Mouse (Mus musculus): ENCODE results near the gene Rasal3. TPM values are rescaled to one million over a fixed set of nuclear protein-coding genes. Genes with fewer than 3 reads are reported as not detected.

The Rasal3 gene
- polyA plus RNA-seq, 2 experiments = 1.9 to 3.0 TPM

- ATAC-seq (ENCODE audit: low FRiP score, low read depth) (no peak), DNase-seq (ENCODE audit: low spot score) (no peak)
- Histone ChIP-seq H3K9ac (ENCODE audit: low read depth, low read length, severe bottlenecking) (no peak overlapping the region), H3K27me3 (ENCODE audit: control insufficient read depth, insufficient read depth, low read length) (no peaks in the 10 kb centered on the region), H3K4me2 (replicated peaks; ENCODE audit: low read depth, low read length, severe bottlenecking) (no peak overlapping the region), H3K36me3 (ENCODE audit: control insufficient read depth, insufficient read depth, low read length) (peaks cover 35% of the 10 kb centered on the region), H3K4me1 (ENCODE audit: control insufficient read depth, insufficient read depth, low read length) (peaks cover 9% of the 10 kb centered on the region), H3K9me3 (ENCODE audit: control insufficient read depth, low read length) (no peaks in the 10 kb centered on the region), H3K4me3 (replicated peaks; ENCODE audit: low read length) (no peak overlapping the region), H3K27ac (replicated peaks; ENCODE audit: low read depth, low read length) (no peak overlapping the region)
- TF ChIP-seq POLR2A (IDR thresholded peaks at IDR 0.05; ENCODE audit: borderline replicate concordance, extremely low read depth, insufficient read depth, insufficient read length) = no peak
These were observed 51.7 kb downstream of the Rasal3 start for GRCm38 (mm10) chr17:32351726-32352125.

- H3K36me3 ChIP-seq (ENCODE audit: control insufficient read depth, insufficient read depth, low read length) = peaks cover 30% of the 10 kb centered on the region
- no peak for DNase-seq (ENCODE audit: low spot score)
- ATAC-seq (ENCODE audit: low FRiP score, low read depth) = no peak
- peaks cover 9% of the 10 kb centered on the region for H3K4me1 ChIP-seq (ENCODE audit: control insufficient read depth, insufficient read depth, low read length)
- H3K9ac ChIP-seq (ENCODE audit: low read depth, low read length, severe bottlenecking) = no peak overlapping the region
- H3K4me2 ChIP-seq (replicated peaks; ENCODE audit: low read depth, low read length, severe bottlenecking) = peak overlapping the region; percentile 50
- H3K27ac ChIP-seq (replicated peaks; ENCODE audit: low read depth, low read length) = no peak overlapping the region
- WGBS = 82% methylated on average over 3 of the region's 3 CpGs
- no peaks in the 10 kb centered on the region for H3K27me3 ChIP-seq (ENCODE audit: control insufficient read depth, insufficient read depth, low read length)
- TF ChIP-seq POLR2A (IDR thresholded peaks at IDR 0.05; ENCODE audit: borderline replicate concordance, extremely low read depth, insufficient read depth, insufficient read length) = no peak
- H3K9me3 ChIP-seq (ENCODE audit: control insufficient read depth, low read length) = no peaks in the 10 kb centered on the region
- no peak overlapping the region for H3K4me3 ChIP-seq (replicated peaks; ENCODE audit: low read length)
These were observed 52.1 kb downstream of the Rasal3 start for GRCm38 (mm10) chr17:32351269-32351668.

DNA sequence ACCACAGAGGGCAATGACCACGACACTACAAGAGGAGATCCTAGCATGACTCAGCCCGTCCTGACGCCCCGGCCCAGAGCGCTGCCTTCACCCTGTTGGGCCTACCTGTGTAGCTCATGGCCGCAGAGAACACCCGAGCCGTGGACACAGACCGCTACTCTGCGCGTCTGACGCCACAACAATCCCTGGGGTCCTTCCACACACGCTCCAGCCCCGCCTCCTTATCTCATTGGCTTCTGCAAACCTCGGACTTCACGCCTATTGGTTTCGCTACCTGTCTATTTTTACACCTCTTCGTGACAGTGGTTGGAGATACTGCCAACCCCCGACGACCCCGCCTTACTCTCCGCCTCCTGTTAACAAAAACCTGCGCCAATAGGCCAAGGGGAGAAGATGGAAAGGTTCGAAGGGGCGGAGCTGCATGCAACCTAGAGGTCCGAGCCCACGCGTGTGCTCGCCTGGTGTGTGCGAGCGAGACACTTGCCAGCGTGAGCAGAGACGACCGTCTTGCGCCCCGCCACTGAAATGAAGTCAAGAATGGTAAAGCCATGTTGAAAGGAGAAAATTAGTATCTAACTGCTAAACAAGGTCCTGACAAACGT, 52.9 kb downstream of the Rasal3 start, which contains the start of gene Akap8l:
TSS of gene Akap8l (minus strand) at position 226 of the 602 bp plus-strand sequence.
- Histone ChIP-seq H3K4me1 (ENCODE audit: control insufficient read depth, insufficient read depth, low read length) (peaks cover 9% of the 10 kb centered on the region), H3K4me2 (replicated peaks; ENCODE audit: low read depth, low read length, severe bottlenecking) (peak within 1 kb of the TSS; percentile 69), H3K9me3 (ENCODE audit: control insufficient read depth, low read length) (no peaks in the 10 kb centered on the region), H3K27ac (replicated peaks; ENCODE audit: low read depth, low read length) (peak within 1 kb of the TSS; percentile 44; the same call in 1 of the 2 replicates), H3K4me3 (replicated peaks; ENCODE audit: low read length) (peak within 1 kb of the TSS; percentile 91), H3K27me3 (ENCODE audit: control insufficient read depth, insufficient read depth, low read length) (no peaks in the 10 kb centered on the region), H3K36me3 (ENCODE audit: control insufficient read depth, insufficient read depth, low read length) (peaks cover 22% of the 10 kb centered on the region), H3K9ac (ENCODE audit: low read depth, low read length, severe bottlenecking) (peak within 1 kb of the TSS; percentile 69)
- peak; percentile 52; the same call in 1 of the 2 replicates for TF ChIP-seq POLR2A (IDR thresholded peaks at IDR 0.05; ENCODE audit: borderline replicate concordance, extremely low read depth, insufficient read depth, insufficient read length)
- ATAC-seq (ENCODE audit: low FRiP score, low read depth) (peak; percentile 97), DNase-seq (ENCODE audit: low spot score) (peak; percentile 98)
- under 1% methylated on average over 37 of the region's 37 CpGs for WGBS

DNA sequence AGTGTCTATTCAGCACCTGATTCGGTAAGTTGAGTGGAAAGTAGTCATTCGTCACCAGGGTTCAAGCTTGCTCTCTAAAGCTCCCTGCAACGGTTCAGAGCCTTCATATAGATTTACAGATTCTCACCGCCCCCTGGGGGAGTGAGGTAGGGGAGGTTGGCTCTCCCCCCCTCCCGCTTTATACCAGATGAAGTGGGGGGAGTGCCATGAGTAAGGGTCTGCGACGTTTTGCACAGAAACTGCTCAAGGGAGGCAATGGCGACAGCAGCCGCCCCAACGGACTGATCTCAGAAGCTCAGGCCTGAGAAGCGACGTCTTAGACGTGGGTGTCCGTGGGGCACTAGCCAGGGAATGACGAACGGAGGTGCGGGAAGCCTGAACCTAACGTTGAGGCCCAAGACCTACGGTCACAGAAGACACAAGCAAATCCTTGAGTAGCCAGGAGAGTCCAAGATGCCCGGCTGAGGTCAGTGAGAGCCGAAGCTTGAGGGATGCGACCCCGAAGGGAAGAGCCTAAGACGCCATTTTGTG, 53.5 kb downstream of the Rasal3 start:
- H3K4me2 ChIP-seq (replicated peaks; ENCODE audit: low read depth, low read length, severe bottlenecking) = peak overlapping the region; percentile 69
- DNase-seq (ENCODE audit: low spot score) (peak; percentile 23), ATAC-seq (ENCODE audit: low FRiP score, low read depth) (no peak; the same call in none of the 2 replicates)
- no peak for TF ChIP-seq POLR2A (IDR thresholded peaks at IDR 0.05; ENCODE audit: borderline replicate concordance, extremely low read depth, insufficient read depth, insufficient read length)
- H3K9me3 ChIP-seq (ENCODE audit: control insufficient read depth, low read length) = no peaks in the 10 kb centered on the region
- peaks cover 20% of the 10 kb centered on the region for H3K36me3 ChIP-seq (ENCODE audit: control insufficient read depth, insufficient read depth, low read length)
- H3K27me3 ChIP-seq (ENCODE audit: control insufficient read depth, insufficient read depth, low read length) = no peaks in the 10 kb centered on the region
- peak overlapping the region; percentile 44; the same call in 1 of the 2 replicates for H3K27ac ChIP-seq (replicated peaks; ENCODE audit: low read depth, low read length)
- peaks cover 9% of the 10 kb centered on the region for H3K4me1 ChIP-seq (ENCODE audit: control insufficient read depth, insufficient read depth, low read length)
- peak overlapping the region; percentile 69 for H3K9ac ChIP-seq (ENCODE audit: low read depth, low read length, severe bottlenecking)
- H3K4me3 ChIP-seq (replicated peaks; ENCODE audit: low read length) = peak overlapping the region; percentile 91
- WGBS = under 1% methylated on average over 24 of the region's 24 CpGs

DNA sequence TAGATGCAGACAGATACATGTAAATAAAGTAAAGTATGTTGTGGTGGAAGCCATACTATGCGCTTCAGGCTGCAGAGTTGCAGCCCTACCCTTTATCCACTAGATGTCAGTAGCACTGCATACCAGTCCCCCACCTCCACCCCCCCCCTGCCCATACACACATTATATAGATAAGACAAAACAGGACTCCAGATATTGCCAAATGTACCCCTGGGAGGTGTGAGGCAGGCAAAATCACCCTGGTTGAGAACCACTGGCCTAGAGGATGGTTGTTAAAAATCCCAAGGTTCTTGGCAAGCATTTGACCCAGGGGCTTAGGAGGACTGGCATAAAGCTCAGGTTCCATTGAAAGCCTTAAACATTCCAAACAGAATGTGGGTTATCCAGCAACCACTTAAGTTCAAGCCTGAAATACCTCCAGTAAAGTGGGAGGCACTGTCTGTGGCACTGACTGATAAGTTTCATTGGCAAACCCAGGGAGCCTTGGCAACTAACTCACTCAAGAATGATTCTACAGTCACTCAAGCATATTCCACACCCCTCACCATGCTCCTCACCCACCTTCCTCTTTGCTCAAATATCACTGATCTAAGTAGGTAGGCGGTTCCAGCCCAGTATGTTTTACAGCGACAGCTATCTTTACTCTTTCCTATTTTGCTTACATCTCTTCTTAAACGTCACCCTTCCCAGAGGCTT, 54.2 kb downstream of the Rasal3 start:
- 16% methylated on average over 4 of the region's 4 CpGs for WGBS
- Histone ChIP-seq H3K4me2 (replicated peaks; ENCODE audit: low read depth, low read length, severe bottlenecking) (peak overlapping the region; percentile 69), H3K4me3 (replicated peaks; ENCODE audit: low read length) (peak overlapping the region; percentile 91), H3K36me3 (ENCODE audit: control insufficient read depth, insufficient read depth, low read length) (peaks cover 20% of the 10 kb centered on the region), H3K9me3 (ENCODE audit: control insufficient read depth, low read length) (no peaks in the 10 kb centered on the region), H3K27ac (replicated peaks; ENCODE audit: low read depth, low read length) (no peak overlapping the region), H3K27me3 (ENCODE audit: control insufficient read depth, insufficient read depth, low read length) (no peaks in the 10 kb centered on the region), H3K9ac (ENCODE audit: low read depth, low read length, severe bottlenecking) (no peak overlapping the region; the same call in 1 of the 2 replicates), H3K4me1 (ENCODE audit: control insufficient read depth, insufficient read depth, low read length) (peaks cover 9% of the 10 kb centered on the region)
- no peak for TF ChIP-seq POLR2A (IDR thresholded peaks at IDR 0.05; ENCODE audit: borderline replicate concordance, extremely low read depth, insufficient read depth, insufficient read length)
- no peak for ATAC-seq (ENCODE audit: low FRiP score, low read depth)
- DNase-seq (ENCODE audit: low spot score) = peak; percentile 64

Data from limb, embryonic 14.5 days (tissue).